Mouse (Mus musculus) heart, postnatal 0 days (tissue): ENCODE measurements around the gene Islr2.

Source experiments
- CTCF ChIP-seq: IDR thresholded peaks from 2 replicates; pipeline ENCODE4 v1.5.1; 2016; ENCODE audit warnings: antibody characterized with exemption, control low read depth, low read depth
- EP300 ChIP-seq: IDR thresholded peaks from 2 replicates; pipeline ENCODE4 v1.6.1; 2016; ENCODE audit warnings: antibody characterized with exemption, low read depth

GRCm38 (mm10) chr9:58194222-58194621 is 9.9 kb downstream of the Islr2 start:
- TF ChIP-seq EP300 (no peak), CTCF (no peak)
